Comparison of ENCODE assay signal across 8 mouse cellular contexts in genomic region chr16:33891561-33892281, GRCm38 (mm10).
A peak's percentile ranks its signal among the peaks of the same experiment; 100 is the strongest.
DNase-seq lines count a peak whose midpoint lies in the region; ATAC-seq and TF ChIP-seq lines count a peak whose summit lies in the region.

No protein-coding gene starts in this region.

- no peak overlapping the region for H3K9ac ChIP-seq in kidney, embryonic 14.5 days (ENCODE audit: low read depth, low read length)
- H3K9ac ChIP-seq in liver, embryonic 14.5 days (replicated peaks): no peak overlapping the region

- peak overlapping the region; percentile 80 for H3K27ac ChIP-seq in kidney, embryonic 14.5 days (ENCODE audit: low read depth, low read length)
- no peak overlapping the region for H3K27ac ChIP-seq in liver, embryonic 14.5 days

- TF ChIP-seq CTCF in liver, embryonic 14.5 days (IDR thresholded peaks at IDR 0.05; ENCODE audit: low read depth): no peak

- peak; percentile 81 for DNase-seq in 416B (ENCODE audit: low read depth)
- peak; percentile 84 for DNase-seq in ZHBTc4 (ENCODE audit: low read depth, low spot score)
- DNase-seq in embryo, embryonic 11 days: peak; percentile 78
- DNase-seq in heart, adult 9 months (ENCODE audit: low spot score in 2 of 2): peak; percentile 86 to 90
- peak; percentile 17 to 26 (median 20) for DNase-seq in liver, embryonic 14.5 days (ENCODE audit: low read depth in 3 of 3, low spot score in 3 of 3)
- DNase-seq in ovary, postnatal 10 days (ENCODE audit: low spot score): peak; percentile 72

- H3K9me3 ChIP-seq in kidney, embryonic 14.5 days (ENCODE audit: control insufficient read depth, low read length): no peaks in the 10 kb centered on the region
- no peaks in the 10 kb centered on the region for H3K9me3 ChIP-seq in liver, embryonic 14.5 days (ENCODE audit: control insufficient read depth, low read length)

- ATAC-seq in kidney, embryonic 14.5 days (ENCODE audit: low FRiP score, low TSS enrichment): peak; percentile 72
- ATAC-seq in liver, embryonic 14.5 days (ENCODE audit: insufficient read depth): 0 out of 2 replicates have a peak, but pooled peaks have one; percentile 11
- no peak for ATAC-seq in inflammation-experienced regulatory T-cells, adult 6 months

- H3K4me3 ChIP-seq in kidney, embryonic 14.5 days (ENCODE audit: low read length): peak overlapping the region; percentile 8; the same call in 1 of the 2 replicates
- H3K4me3 ChIP-seq in liver, embryonic 14.5 days (ENCODE audit: insufficient read depth in 1 of 2, low read depth in 2 of 2, low read length in 2 of 2): no peak overlapping the region

- peak overlapping the region; percentile 19 for H3K4me2 ChIP-seq in kidney, embryonic 14.5 days (replicated peaks; ENCODE audit: low read depth, low read length)
- H3K4me2 ChIP-seq in liver, embryonic 14.5 days (ENCODE audit: low read depth): no peak overlapping the region

- H3K4me1 ChIP-seq in kidney, embryonic 14.5 days (ENCODE audit: control insufficient read depth, insufficient read depth, low read length): peaks cover 39% of the 10 kb centered on the region
- peaks cover 3 to 35% of the 10 kb centered on the region in 2 experiments; a peak in 3 of 4 replicates for H3K4me1 ChIP-seq in liver, embryonic 14.5 days (replicated peaks; ENCODE audit: control insufficient read depth in 2 of 2, insufficient read depth in 2 of 2, low read length in 1 of 2)

- no peaks in the 10 kb centered on the region for H3K36me3 ChIP-seq in kidney, embryonic 14.5 days (ENCODE audit: control insufficient read depth, insufficient read depth, low read length)
- H3K36me3 ChIP-seq in liver, embryonic 14.5 days (replicated peaks; ENCODE audit: control insufficient read depth, insufficient read depth, low read depth): no peaks in the 10 kb centered on the region

- no peak for TF ChIP-seq EP300 in liver, embryonic 14.5 days (IDR thresholded peaks at IDR 0.05; ENCODE audit: low read depth)

- H3K27me3 ChIP-seq in kidney, embryonic 14.5 days (ENCODE audit: control insufficient read depth, insufficient read depth, low read length): no peaks in the 10 kb centered on the region
- no peaks in the 10 kb centered on the region for H3K27me3 ChIP-seq in liver, embryonic 14.5 days (ENCODE audit: control insufficient read depth, insufficient read depth, low read length)

- WGBS in kidney, embryonic 14.5 days: 14% methylated on average over 14 of the region's 14 CpGs
- 26% methylated on average over 14 of the region's 14 CpGs for WGBS in liver, embryonic 14.5 days (ENCODE audit: insufficient replicate concordance)

Comparison
In these comparisons a context has a peak if more than half of its experiments do, and no peak if none do; other contexts are left out.
1. DNase-seq: peak in every context shown above with its lines; median percentile 88 in heart, adult 9 months; 84 in ZHBTc4; 81 in 416B; 78 in embryo, embryonic 11 days; 72 in ovary, postnatal 10 days; 20 in liver, embryonic 14.5 days.